Mouse (Mus musculus) E14TG2a.4 (cell line): ENCODE results near the gene Dnaaf2.

Source experiments
- H3K27me3 ChIP-seq: 2 replicates; pipeline ENCODE4 v1.6.1; 2014; ENCODE audit warnings: low read length, control low read depth; ENCODE audit not compliant: insufficient read depth
- H3K36me3 ChIP-seq: 2 replicates; pipeline ENCODE4 v1.6.1; 2014; ENCODE audit warnings: low read length, control low read depth; ENCODE audit not compliant: insufficient read depth
- H3K4me1 ChIP-seq: replicated peaks from 2 replicates; pipeline ENCODE4 v1.6.1; 2014; ENCODE audit warnings: low read depth, low read length, control low read depth
- H3K4me3 ChIP-seq: replicated peaks from 2 replicates; pipeline ENCODE4 v1.5.1; 2014; ENCODE audit warnings: mild to moderate bottlenecking, low read length
- H3K9me3 ChIP-seq: 2 replicates; pipeline ENCODE4 v1.6.1; 2014; ENCODE audit warnings: low read length, control low read depth
- CTCF ChIP-seq: conservative IDR thresholded peaks from 2 replicates; pipeline ENCODE4 v1.5.1; 2014; ENCODE audit warnings: low read length
- NANOG ChIP-seq: IDR thresholded peaks from 2 replicates; pipeline ENCODE4 v1.6.1; 2014; ENCODE audit warnings: borderline replicate concordance, low read length, mixed read lengths
- POU5F1 ChIP-seq: IDR thresholded peaks from 2 replicates; pipeline ENCODE4 v1.6.1; 2014; ENCODE audit warnings: low read length, borderline replicate concordance

The Dnaaf2 gene

DNA sequence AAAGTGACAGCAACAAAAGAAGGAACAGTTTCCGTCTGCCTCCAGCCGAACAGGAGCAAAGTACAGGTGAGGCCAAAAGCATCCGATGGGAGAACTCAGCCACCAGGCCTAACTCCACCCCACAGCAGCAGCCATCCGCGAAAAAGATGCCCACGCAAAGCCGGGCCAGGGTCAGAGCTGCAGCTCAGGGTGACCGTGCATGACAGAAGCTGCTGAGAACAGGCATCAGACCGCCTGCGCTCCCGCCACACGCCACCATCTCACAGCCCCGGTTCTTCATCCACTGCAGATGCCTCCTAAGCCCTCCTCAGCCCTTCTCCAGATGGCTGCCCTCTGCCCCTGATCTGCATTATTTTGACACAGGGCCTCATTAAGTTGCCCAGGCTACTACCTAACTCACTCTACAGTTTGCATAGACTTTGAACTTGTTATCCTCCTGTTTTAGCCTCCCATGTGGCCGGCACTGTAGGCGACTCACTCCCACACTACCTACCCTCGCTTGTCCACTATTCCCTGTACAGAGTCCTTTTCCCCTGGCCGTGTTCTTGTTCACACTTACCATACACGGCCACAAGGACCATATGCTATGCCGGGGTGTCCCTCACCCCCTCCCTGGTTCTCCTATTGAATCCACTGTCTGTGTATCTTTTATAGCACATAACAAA, 22.5 kb upstream of the Dnaaf2 start:
- no peak for TF ChIP-seq NANOG
- peaks cover 90% of the 10 kb centered on the region for H3K36me3 ChIP-seq
- H3K4me3 ChIP-seq: no peak overlapping the region
- no peaks in the 10 kb centered on the region for H3K9me3 ChIP-seq
- peaks cover 50% of the 10 kb centered on the region for H3K4me1 ChIP-seq
- H3K27me3 ChIP-seq: no peaks in the 10 kb centered on the region

DNA sequence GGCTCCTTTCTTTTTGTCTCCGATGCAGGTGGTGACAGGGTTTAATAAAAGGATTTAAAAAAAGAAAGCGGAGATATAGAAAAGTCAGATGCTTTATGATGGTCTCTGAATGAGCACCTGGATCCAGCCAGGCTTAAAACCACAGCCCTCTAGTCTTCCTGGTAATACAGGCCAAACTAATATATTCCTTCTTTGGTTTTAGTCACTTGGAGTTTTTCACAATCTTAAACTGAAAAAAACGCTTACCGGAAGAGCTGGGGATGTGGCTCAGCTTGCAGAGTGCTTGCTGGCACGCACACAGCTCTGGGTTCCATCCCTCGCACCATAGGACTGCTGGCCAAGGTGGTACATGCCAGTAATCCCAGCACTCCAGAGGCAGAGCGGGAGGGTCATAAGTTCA, 18.4 kb upstream of the Dnaaf2 start:
- H3K4me1 ChIP-seq: peaks cover 53% of the 10 kb centered on the region
- no peaks in the 10 kb centered on the region for H3K9me3 ChIP-seq
- no peak for TF ChIP-seq CTCF
- TF ChIP-seq POU5F1: no peak
- no peak for TF ChIP-seq NANOG
- H3K36me3 ChIP-seq: peaks cover 91% of the 10 kb centered on the region
- H3K27me3 ChIP-seq: no peaks in the 10 kb centered on the region
- no peak overlapping the region for H3K4me3 ChIP-seq

GRCm38 (mm10) chr12:69215000-69215785, 17.0 kb upstream of the Dnaaf2 start:
- H3K4me1 ChIP-seq: peaks cover 56% of the 10 kb centered on the region
- H3K27me3 ChIP-seq: no peaks in the 10 kb centered on the region
- no peak overlapping the region for H3K4me3 ChIP-seq
- no peaks in the 10 kb centered on the region for H3K9me3 ChIP-seq
- peaks cover 79% of the 10 kb centered on the region for H3K36me3 ChIP-seq
- TF ChIP-seq NANOG (no peak), CTCF (no peak), POU5F1 (no peak)

DNA sequence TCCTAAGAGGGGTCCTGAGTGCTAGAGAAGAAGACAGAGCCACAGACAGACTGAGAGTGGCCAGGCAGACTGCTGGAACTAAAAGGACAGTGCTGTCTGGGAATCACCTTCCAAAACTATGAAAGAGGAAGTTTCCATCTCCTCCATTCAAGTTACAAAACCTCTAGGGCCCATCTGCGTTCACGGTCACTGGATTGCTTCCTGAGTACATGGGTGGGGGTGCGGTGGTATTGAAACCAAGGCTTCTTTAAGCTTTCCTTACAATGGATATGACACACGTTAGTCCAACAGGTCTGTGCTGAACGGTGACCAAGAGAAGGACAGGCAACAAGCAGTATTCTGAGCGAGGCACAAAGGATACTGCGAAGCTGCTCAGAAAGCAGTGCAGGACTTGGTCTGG, 16.2 kb upstream of the Dnaaf2 start:
- Histone ChIP-seq H3K4me1 (peaks cover 60% of the 10 kb centered on the region), H3K27me3 (no peaks in the 10 kb centered on the region), H3K36me3 (peaks cover 76% of the 10 kb centered on the region), H3K4me3 (no peak overlapping the region), H3K9me3 (no peaks in the 10 kb centered on the region)
- TF ChIP-seq NANOG (no peak), POU5F1 (no peak), CTCF (no peak)

GRCm38 (mm10) chr12:69213186-69213777, 15.1 kb upstream of the Dnaaf2 start:
- Histone ChIP-seq H3K36me3 (peaks cover 73% of the 10 kb centered on the region), H3K4me3 (no peak overlapping the region), H3K27me3 (no peaks in the 10 kb centered on the region), H3K4me1 (peaks cover 51% of the 10 kb centered on the region), H3K9me3 (no peaks in the 10 kb centered on the region)
- TF ChIP-seq NANOG (no peak), POU5F1 (no peak)

GRCm38 (mm10) chr12:69211057-69211456, 12.8 kb upstream of the Dnaaf2 start:
- no peaks in the 10 kb centered on the region for H3K27me3 ChIP-seq
- TF ChIP-seq CTCF (0 out of 2 replicates have a peak, but pooled peaks have one; percentile 5), POU5F1 (no peak), NANOG (no peak)
- H3K4me1 ChIP-seq: peaks cover 30% of the 10 kb centered on the region
- H3K4me3 ChIP-seq: peak overlapping the region; percentile 37; the same call in 1 of the 2 replicates
- no peaks in the 10 kb centered on the region for H3K9me3 ChIP-seq
- H3K36me3 ChIP-seq: peaks cover 71% of the 10 kb centered on the region

- Histone ChIP-seq H3K4me3 (peak overlapping the region; percentile 37), H3K9me3 (no peaks in the 10 kb centered on the region), H3K4me1 (peaks cover 30% of the 10 kb centered on the region), H3K27me3 (no peaks in the 10 kb centered on the region), H3K36me3 (peaks cover 69% of the 10 kb centered on the region)
- TF ChIP-seq CTCF (no peak), NANOG (no peak), POU5F1 (no peak)
These were observed 12.1 kb upstream of the Dnaaf2 start for GRCm38 (mm10) chr12:69210056-69210979.

DNA sequence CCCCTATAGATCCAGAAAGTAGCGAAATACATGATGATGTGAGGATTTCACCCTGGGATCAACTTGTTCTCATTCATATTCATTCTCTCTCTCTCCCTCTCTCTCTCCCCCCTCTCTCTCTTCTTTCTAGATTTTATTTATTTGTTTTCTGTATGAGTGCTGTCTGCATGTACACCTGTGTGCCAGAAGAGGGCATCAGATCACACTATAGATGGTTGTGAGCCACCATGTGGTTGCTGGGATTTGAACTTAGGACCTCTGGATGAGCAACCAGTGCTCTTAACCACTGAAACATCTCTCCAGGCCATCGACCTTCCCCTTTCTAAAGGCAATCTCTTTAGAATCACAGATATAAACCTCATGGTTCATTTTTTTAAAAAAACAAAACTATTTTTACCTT, 10.3 kb upstream of the Dnaaf2 start:
- no peaks in the 10 kb centered on the region for H3K27me3 ChIP-seq
- TF ChIP-seq CTCF (peak; percentile 33; the same call in 1 of the 2 replicates), NANOG (no peak), POU5F1 (no peak)
- no peaks in the 10 kb centered on the region for H3K9me3 ChIP-seq
- H3K36me3 ChIP-seq: peaks cover 59% of the 10 kb centered on the region
- peaks cover 33% of the 10 kb centered on the region for H3K4me1 ChIP-seq
- no peak overlapping the region for H3K4me3 ChIP-seq
